Mouse (Mus musculus) brain, embryonic 18.5 days (tissue): ENCODE data around the gene Tjp1.

Source experiments
- DNase-seq: peaks from one replicate; pipeline ENCODE4 v3.0.0-alpha.2; 2012; ENCODE audit warnings: low read depth, low spot score

The Tjp1 gene

DNA sequence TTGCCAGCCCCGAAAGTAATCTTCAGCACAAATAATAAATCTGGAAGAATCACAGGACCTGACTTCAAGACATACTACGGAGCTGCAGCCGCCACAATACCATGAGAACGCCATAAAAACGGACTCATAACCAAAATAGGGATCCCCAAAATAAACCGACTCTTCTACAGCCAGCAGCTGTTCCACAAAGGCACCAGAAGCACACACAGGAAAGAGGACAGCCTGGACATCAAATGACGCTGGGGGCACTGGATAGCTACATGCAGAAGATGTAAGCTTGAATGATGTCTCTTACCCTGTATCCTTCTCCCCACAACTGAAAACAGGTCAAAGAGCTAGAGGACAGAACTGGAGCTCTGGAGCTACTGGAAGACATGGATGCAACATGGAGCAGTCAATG lies 138.0 kb downstream of the Tjp1 start:
- no peak for DNase-seq

DNA sequence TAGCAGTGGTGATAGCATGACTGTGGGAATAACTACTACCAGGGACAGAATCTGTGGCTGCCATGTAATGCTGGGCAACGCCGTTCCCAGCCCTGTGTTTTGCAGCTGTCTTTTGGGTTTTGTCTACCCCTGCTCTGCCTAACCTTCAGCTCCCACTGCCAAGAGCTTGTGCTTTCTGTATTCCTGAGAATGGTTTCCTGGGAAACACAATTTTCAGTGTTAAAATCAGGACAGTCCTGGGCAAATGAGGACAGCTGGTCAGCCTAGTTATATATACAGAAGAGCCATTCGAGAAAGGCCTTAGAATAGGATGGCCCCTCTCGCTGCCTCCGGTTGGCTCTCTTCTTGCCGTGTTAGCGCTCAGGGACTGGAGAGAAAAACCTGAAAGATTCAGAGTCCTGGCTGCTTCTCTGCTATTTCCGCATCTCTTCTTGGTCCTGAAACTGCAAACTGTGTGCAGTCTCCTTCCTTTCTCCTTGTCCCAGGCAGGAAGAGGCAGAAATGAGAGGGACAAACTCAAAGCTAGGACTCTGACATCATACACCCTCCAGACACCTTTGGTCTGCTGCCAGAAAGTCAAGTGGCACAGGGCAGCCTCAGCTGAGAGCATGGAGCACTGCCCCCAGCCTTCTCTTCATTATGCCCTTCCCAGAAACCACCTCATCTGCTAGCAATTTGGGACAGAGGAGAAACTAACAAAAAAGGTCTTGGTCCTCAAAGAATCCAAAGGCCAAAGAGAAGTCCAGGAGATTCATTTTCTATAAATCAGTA lies 139.2 kb downstream of the Tjp1 start:
- DNase-seq = no peak

DNA sequence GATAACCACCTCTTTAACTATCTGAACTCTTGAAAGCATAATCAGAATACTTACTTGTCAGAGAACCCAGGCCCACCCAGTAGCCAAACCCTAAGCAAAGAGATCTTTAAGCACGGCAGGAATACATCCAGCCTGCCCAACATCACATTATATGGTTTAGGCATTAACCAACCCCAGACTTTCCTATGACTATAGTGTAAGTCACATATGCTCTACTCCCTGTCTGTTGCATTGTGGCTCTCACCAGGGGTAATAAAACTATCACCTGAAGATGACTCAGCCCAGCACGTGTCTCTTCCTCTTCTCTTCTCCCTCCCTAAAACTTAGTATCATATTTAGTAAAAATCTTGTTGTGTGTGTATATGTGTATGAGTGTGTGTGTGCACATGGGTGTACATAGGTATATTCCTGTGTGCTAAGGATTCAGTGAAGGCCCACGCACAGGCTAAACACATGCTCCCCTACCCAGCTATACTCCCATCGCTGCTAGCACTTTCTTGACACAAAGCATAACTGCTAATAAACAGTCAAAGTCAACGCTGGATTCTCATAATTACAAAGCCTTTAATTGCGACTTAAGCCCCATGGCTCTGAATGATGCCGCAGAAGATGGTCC lies 139.9 kb downstream of the Tjp1 start:
- DNase-seq = no peak

DNA sequence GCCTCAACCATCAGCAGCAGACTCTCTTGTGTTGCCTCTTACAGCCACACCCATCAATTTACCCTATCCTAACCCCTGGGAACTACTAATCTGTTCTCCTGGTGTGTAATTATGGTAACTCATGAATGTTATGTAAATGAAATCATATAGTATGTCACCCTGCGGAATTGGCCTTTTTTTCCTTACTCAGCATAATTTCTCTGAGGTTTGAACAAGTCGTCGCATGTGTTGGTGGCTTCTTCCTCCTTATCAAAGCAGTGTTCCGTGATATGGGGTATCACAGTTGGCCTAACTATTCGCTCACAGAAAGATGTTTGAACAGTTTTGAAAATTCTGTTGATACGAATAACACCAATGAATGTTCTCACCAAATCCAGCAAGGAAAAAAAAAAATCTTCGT lies 142.8 kb downstream of the Tjp1 start:
- no peak for DNase-seq

DNA sequence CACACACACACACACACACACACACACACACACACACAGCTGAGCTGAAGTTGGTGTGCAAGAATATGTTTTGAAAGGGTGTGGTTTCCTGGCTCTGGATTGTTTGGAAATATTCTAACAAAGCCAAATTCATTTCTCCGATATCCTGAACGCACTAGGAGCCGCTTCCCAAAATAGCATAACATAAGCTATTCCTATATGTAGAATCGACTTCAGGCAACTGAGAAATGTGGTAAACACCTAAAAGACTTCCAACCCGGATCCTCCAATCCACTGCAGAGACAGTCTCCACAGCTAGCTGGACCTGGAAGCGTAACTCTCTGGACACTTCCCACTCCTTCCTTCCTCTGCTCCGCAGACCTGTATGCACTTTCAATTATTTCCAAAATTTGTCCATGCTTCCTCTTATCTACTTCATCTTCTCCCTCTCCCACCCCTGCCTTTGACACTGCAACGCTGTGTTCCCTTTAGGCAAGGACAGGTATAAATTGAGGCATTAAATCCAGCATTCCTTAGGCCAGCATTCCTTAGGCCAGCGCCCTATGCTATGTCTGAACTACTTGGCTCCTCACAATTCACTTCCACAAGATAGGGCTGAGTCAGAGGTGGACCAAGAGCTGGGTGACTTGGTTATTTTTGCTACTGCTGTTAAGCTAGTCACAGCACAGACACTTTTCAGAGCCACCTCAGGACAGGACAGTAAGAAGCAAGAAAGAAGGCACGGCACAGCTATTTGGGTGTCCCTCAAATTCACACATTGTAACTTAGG lies 144.9 kb downstream of the Tjp1 start:
- no peak for DNase-seq

DNA sequence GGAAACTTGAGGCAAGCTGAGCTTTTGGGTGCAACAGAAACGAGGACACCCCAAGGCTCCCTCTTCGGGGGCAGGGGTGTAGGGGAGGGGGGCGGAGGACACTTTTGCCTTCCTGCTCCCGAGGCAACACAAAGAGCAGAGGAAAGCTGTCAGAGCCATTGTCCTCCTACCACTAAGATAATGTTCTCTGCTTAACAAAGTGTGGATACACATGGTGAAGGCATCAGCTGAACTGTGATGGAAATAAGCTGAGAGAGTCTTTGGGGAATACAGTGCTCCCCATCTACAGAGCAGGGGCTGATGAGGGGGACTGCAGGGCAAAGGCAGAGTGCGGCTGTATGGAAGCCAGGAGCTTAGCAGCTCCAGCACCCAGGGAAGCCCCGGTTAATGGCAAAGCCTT lies 145.7 kb downstream of the Tjp1 start:
- no peak for DNase-seq

DNA sequence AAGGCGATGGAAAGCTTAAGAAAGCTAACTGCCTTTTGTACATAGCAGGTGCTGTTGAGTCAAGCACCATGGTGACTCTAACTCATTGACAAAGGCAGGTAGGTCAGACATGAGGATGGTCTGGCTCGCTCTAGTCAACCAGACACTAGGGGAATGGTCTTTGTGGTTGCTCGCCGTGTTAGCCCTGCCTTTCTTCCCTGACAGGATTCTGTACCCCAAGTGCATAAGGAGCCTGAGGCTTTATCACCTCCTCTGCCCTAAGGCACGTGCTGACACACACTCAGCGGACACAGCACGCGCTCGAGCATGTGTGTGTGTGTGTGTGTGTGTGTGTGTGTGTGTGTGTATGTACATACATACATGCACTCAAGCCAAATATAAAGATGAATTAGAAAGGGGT lies 146.9 kb downstream of the Tjp1 start:
- no peak for DNase-seq

DNA sequence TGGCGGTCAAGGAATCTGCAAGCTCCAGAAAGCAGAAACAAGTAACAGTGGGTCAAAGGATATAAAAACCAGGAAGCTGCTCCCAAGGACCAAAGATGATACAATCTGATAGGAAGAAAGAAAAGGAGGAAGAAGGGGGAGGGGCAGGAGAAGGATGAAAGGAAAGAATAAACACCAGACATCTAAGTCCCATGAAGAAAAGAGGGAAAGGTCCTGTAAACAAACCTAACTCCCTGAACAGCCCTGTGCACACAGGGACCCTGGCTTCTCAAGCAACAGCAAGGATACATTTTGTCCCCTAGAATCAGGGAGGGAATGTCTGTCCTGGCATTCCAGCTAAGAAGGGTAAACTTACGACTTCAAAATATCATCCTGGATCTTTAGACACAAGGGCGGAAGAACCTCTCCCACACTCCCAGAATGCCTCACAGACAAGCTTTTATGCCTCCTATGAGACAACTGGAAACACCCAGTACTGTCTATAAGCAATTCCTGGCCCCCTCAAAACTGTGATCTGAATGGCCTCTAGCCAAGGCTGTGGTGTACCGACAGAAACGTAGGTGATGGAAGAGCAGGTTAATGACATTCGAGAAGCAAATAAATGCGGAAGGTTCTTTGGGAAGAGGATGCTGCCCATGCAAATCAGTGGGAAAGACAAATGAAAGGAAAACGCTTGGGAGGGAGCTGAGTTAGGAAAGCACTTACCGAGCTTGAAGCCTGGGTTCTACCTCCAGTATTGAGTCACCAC lies 148.6 kb downstream of the Tjp1 start:
- DNase-seq = no peak

DNA sequence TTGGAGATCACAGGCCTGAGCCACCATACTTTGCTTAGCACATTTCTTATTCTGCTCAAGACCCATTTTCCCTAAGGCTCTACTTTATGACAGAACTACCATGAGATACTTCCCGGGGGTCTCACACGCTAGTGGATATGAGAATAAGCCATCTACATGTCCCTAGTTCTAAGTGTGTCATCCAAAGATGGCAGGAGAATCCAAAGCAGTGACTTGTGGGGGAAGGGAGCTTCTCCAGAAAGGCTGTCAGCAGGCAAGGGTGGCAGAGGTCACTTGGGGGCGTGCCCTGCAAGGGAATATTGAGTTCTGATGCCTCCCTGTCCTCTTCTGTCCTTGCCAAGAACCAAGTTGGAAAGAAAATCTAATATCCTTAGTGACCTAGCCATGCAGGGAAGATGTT lies 150.1 kb downstream of the Tjp1 start:
- DNase-seq = no peak

DNA sequence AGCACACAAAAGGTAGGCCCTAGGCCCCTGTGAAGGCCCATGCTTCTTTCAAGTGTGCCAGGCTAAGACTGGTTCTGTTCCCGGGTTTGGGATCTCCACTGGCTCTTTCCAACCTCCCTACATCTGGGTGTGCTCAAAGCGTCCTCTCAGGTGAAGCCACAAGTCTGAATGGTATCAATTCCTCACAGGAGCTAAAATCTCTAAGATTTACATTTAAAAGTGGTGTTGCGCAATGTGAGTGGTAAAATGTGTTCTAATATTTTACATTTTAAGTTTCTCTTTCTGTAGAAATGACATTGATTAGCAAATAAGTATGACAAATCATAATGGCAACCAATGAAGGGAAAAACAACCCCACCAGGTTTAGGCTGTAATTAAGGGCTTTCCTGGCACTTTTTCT lies 152.0 kb downstream of the Tjp1 start:
- DNase-seq = no peak

DNA sequence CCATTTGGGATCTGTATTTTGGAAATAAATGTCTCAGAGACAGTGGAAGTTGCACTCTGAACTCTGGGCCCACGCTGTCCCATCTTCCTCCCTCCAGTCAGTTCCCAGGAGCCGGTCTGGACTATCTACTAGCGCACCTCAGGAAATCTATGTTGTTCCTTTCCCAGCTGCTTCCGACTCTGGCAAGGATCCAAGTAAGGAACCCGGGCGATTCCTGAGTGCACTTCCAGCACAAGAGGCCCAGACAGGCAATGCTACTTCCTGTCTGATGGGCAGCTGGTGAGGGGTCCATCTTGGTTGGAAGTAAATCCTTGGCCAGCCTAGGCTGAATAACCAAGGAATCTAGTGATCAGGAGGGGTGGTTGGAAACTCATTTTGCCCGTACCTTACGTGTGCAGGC lies 152.4 kb downstream of the Tjp1 start:
- no peak for DNase-seq

DNA sequence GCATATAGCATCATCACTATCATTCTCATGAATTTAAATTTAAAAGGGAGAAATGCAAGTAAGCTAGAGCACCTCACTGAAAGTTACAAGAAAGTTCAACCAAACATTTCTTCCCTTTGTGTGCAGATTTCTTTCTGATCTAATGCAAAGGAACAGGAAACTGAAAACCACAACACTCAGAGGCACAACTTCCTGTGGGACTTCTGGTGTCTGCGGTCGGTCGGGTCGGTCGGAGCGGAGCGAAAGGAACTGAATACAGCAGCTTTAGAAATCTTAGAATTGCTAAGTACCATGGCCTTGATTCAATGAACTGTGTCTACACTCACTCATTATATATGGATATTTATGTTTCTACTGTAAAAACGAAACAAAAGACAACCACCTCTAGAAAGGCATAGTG lies 154.2 kb downstream of the Tjp1 start:
- DNase-seq = no peak

DNA sequence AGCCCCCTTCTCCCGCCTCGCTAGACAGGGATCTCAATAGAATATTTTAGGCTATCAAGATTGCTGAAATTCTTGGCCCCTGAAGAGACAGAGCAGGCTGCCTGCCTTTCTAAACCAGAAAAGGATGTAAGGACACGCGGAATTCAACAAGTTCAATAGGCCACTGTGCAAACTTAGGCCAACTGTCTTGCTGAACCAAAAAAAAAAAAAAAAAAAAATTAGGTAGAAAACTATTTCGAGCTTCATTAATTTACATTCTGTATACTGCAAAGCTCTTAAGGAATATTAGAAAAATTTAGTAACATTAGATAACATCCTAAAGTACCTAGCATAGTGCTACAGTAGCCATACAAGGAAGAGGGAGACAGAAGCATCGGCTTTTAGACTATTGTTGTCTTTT lies 155.8 kb downstream of the Tjp1 start:
- DNase-seq = no peak

DNA sequence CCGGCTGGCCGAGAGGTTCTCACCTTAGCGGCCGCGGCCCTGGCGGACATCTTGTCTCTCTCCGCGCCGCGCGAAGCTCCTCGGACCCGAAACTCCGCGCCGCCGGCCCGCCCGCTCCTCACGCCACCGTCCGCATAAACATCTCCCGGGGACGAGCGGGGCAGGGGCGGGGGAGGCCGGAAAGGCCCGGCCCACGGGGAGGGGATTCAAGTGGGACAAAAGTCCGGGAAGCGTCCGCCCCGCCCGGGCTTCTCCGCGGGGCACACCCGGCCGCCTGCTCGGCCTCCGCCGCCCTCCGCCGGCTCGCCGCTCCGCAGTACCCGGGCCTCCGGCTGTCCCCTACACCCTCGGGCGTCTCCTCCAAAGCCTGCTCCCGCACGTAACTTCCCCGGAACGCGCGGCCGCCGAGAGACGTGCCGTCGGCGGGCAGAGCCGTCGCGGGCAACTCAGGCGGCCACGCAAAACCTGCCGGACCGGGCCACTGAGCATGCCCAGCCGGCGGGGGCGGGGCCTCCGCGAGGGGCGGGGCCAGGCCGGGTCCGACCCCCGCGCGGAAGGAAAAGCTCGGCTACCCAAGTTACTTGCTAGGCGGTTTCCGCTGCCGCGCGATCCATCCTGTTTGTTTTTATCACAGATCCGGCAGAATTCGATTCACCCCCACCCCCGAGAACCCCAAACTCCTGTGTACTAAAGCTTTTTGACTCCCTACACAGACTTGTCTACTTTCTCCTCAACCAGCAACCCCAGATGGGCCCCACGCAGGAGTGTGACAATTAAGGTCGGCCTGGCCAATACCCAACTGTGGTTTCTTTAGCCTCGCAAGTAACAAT lies 156.6 kb downstream of the Tjp1 start:
- peak; percentile 66 for DNase-seq

DNA sequence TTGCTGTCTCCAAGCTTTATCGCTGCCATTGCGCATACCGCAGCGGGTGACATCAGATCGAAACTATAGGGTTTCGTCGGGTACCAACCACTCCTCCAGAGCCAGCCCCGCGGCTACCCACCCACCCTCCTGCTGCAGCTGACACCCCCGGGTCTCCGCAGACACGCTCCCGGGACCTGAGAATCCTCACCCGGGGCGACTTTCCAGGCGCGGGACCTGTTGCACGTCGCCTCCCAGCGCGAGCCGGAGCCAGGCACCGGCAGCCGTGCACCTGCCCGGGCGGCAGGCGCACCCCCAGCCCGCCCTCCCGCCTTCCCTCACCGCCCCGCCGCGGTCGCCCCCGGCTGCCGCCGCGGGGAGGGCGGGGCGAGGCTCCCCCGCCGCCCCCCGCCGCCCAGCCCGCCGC lies 157.2 kb downstream of the Tjp1 start:
- DNase-seq = no peak

DNA sequence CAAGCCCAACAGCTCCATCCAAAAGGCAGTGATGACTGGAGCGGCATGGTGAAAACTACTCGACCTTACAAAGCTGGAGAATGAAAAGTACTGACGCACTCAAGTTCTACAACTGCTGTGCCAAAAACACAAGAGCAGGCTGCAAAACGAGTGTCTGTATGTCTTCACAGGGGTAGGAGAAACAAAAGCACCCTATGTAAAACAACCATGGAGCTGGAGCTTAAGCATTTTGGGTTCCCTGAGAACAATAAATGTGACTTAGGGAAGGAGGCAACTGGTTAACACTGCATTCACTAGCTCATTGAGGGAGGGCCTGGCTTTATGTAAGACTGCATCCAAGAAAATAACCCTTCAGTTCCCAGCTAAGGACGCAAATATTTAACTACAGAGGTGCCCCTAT lies 158.5 kb downstream of the Tjp1 start:
- no peak for DNase-seq

DNA sequence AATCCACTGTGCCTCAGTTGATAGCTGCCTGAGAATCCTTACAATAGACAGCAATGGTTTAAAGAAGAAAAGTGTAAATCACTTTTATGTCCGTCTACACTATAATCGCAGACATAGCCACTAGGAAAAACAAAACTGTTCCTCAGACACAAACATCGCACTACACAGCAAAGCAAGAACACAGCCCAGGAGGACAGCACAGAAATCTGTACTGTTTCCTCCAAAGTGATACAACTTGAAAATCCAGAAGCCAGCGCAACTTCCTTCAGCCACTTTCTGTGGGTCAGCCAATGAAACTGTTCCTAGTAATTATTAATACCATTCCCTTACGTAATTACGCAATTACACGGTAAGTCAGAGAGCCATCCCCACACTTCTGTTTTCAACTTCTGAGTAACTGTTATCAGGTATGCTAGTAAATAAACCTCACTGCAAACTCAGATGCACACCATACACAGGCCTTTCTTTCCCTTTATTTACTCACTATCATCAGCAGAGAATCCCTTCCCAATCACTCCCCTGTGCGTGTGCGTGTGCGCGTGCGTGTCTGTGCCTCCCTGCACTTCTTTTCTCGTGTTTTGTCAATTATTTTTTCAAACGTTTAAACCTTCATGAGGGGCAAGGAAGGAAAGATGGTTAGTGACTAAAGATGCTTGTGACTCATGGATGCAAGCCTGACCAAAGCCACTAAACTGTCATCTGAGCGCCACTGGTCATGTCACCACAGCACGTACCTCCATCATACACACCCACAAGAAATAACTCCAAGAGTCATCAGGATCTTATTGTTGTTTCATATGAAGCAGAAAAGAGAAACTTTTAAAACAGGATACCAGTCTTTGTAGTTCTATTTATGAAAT lies 160.0 kb downstream of the Tjp1 start:
- no peak for DNase-seq

DNA sequence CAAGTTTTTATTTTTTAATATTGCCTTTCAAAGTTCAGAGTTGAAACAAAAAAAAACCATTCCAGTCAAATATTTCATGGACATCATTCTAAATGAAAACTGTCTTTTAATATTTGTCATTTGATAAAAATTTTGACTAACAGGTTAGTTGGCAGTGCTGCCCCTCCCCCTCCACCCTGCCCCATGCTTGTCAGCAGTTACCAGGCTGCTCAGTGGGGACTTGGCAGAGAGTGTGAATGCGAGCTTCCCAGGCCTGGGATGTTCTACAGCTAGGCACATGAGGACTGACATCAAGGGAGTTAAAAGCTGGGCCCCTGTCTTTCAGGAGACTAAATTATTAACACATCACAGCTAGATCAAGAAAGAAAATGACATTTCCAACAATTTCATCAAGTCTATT lies 161.4 kb downstream of the Tjp1 start:
- DNase-seq = no peak

DNA sequence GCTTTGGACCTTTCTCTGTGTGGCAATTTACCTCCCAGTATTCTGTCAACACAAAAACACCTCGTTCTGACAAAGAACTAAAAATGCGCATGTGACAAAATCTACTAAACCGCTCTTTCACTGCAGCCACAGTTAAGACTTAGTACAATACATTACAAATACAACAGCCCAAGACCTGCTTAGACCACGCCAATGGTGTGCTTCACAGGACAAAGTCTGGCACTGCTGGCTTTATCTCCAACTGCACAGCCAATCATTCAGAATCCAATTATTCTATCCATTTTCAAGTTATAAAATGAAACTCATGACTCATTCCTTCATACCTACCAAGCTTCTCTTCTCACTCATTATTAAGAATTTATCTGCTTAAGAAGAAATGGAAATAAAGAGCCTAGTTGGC lies 162.0 kb downstream of the Tjp1 start:
- DNase-seq = no peak

DNA sequence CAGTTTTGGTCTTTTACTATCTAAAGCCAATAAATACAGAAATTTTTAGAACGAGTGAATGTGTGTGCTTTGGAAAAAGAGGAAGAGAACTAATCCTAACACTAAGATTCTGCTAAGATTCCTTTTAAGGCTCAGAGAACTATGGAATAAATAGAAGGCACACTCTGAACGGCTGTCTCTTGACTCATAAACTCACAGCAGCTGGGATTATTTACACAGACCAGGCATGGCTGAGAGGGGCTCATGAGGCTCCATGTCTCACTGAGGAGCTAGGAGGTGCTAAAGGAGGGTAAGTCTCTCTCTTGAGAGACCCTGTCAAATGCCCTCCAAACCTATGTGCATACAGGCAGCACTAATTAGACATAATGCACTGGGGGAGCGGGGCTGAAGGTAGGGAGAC lies 167.3 kb downstream of the Tjp1 start:
- DNase-seq = no peak
